Mouse (Mus musculus) B cell, adult (primary cell): ENCODE data around the gene Esx1. TPM values are rescaled to one million over a fixed set of nuclear protein-coding genes. Genes with fewer than 3 reads are reported as not detected.

Source experiments
- total RNA-seq: library from RNA; stranded (reverse); gene quantifications from 4 replicates; pipeline ENCODE4 v1.2.4, GENCODE M21; 2023; ENCODE audit not compliant: inconsistent age

Esx1 gene
- not detected in 4 replicates for total RNA-seq

DNA sequence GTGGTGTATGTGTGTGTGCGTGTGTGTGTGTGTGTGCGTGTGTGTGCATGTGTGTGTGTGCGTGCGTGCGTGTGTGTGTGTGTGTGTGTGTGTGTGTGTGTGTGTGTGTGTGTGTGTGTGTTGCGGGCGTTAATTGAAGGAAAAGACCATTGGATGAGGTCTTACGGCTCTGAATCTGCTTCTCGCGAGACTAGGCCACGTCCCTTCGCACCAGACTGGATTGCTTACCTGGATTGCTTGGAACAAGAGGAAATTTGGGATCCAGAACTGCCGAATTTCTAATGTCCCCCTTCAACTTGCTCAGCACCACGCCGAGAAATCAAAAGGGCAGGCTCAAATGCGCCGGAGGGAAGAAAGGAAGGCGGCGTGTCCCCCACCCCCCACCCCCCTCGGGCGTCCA is at the start of gene Esx1:
TSS of gene Esx1 (minus strand) at position 366 of the 400 bp plus-strand sequence.

Other genes starting within 250 kb of the Esx1 start
- gene H2bfm, start 194.8 kb downstream of the Esx1 start, total RNA-seq, result not detected in 4 replicates
- 12.0 to 30.5 TPM (median 22.0 TPM) in 4 replicates for gene Tmsb15b2, start 146.6 kb downstream of the Esx1 start, total RNA-seq
- gene Tmsb15l, start 145.2 kb downstream of the Esx1 start, total RNA-seq, result 1.4 to 2.4 TPM in 2 of 4 replicates, not detected in the others
- gene Tmsb15b1, start 145.2 kb downstream of the Esx1 start, total RNA-seq, result 3.0 to 8.4 TPM (median 5.0 TPM) in 4 replicates
- gene Zcchc18, start 128.9 kb downstream of the Esx1 start, total RNA-seq, result 17.4 to 21.8 TPM (median 17.8 TPM) in 4 replicates
- gene Slc25a53, start 83.8 kb downstream of the Esx1 start, total RNA-seq, result 49.5 to 63.8 TPM (median 54.1 TPM) in 4 replicates
- 5.7 to 7.4 TPM (median 6.0 TPM) in 4 replicates for gene Fam199x, start 72.5 kb downstream of the Esx1 start, total RNA-seq